Mouse (Mus musculus) layer of hippocampus, postnatal 14 days (tissue): ENCODE data around the gene Arl15. TPM values are rescaled to one million over a fixed set of nuclear protein-coding genes. Genes with fewer than 3 reads are reported as not detected.

Experiments
- DNase-seq, 2 experiments: peaks; one replicate each; pipeline ENCODE4 v3.0.0; 2021 to 2022; ENCODE audit warnings: low spot score in 2 of 2, mixed read lengths in 1 of 2
- total RNA-seq, 2 experiments: library from RNA; stranded (reverse); gene quantifications; 2 replicates each; pipeline ENCODE4 v1.2.3; 2021

Arl15 gene
- total RNA-seq, 2 experiments from 2014 or later: 49.2 to 52.8 TPM

DNA sequence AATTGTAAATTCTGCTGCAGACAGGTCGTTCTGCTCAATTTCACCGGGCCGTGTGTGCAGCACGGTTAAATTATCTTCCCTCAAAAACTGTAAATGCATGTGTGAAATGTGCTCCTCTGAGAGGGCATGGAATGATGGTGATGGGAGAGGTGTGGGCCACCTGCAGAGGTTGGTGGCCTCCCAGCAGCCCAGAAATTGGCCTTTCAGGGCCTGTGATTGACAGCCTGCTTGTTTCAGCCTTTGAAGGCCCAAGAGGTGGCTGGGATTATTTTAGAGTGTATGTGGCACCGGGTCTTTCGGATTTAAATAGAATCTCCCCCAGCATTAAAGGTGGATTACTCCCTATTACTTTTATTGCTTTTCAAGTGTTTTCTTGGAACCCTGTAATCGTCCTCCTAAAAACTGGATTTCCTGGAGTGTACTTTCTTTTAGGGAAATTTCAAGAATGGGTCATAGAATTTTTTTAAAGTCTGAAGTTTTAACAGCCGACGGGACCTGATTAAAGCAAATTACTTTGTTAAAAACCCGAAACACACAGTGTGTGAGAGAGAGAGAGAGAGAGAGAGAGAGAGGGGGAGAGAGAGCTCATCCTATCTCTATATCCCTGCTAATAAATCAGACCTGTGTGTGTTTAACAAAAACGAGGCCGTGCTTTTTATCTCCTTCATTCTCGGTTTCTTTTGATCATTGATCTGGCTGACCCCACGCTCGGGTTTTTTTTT is 186.6 kb downstream of the Arl15 start:
- DNase-seq: no peak

DNA sequence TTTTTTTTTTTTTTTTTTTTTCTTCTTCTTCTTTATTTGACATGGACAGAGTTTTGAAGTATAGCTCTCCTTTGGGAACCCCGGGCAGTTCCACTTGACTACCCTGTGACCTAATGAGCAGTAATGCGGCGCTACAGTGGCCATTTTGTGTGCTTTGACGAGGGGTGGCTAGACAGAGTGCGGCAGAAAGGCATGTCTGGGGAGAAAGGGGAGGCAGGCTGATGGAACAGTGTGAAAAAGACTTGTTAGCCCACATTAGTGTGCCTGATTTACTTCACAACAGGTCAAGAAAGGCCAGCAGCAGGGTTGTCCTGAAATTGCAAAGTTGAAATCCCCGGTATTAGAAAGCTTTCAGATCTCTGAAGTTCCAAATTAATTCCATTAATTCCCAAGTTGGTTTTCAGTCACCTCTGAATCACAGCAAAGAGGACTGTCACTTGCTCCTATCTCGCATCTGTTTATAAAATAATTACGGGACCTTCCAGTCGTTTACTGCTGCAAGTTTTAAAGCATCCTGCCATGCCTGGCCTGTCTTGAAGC is 187.2 kb downstream of the Arl15 start:
- no peak for DNase-seq

DNA sequence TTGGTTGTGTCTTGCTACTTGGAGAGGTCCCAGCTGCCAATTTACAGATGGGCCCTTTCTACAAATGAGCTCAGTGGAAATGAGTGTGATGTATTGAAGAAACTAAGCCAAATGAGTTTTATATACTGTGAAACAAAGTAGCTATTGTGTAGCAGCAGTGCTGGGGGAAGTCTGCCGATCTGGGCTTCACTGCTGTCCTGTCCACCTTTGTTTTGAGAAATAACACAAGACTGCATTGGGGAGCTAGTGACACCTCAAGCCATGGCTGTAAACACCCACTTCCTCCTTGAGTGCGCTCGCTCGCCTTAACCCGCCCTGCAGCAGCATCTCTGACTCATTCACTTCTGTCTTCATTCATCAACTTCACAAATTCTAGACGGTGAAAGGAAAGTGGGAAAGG is 189.3 kb downstream of the Arl15 start:
- DNase-seq: no peak

DNA sequence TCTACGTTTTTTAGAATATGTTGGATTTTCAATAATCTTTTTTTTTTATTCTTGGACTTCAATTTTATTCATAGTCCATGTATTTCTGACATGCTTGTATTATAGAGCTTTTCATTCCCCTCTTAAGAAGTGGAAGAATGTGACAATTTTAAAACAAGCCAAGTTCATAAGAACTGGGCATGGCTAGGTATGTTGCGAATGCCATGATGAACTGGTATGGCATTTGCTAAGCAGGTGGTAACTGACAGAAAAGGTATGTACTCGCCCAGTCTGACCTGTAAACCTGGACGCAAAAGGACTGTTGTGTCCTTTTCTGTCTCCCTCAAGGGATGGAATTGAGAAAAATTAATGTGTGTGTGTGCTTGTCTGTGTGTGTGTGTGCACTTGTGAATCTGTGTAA is 190.2 kb downstream of the Arl15 start:
- no peak for DNase-seq

DNA sequence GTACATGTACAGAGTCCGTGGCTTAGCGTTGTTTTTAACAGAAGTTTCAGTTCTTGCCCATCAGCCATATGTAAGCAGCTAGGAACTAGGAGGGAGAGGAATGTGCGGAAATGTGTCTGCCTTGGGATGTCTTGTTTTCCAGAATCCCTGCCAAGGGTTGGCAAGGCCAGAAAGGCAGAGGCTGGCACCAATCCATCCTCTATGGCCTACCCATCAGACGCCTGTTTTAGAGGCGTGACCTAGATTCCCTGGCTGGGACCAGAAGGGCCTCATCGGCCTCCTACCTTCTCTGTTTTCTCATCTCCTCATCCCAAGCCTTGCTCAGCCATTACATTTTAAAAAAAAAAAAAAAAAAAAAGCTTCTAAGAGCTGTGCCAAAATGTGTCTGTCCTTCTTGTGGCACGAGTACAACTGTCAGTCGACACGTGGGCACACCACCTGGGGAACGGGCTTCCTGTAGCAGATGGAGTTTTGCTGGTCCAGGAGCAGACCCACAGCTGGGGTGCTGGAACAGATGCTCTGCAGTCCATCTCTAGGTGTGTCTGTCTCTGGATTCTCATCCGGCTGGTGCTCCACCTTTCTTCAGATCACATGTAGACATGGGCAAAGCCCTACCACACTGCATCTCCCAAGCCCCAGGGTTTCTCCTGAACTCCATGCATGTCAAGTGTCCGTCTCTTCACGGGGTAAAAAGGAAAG is 192.7 kb downstream of the Arl15 start:
- peak in 1 of 2 experiments; percentile 40 for DNase-seq

DNA sequence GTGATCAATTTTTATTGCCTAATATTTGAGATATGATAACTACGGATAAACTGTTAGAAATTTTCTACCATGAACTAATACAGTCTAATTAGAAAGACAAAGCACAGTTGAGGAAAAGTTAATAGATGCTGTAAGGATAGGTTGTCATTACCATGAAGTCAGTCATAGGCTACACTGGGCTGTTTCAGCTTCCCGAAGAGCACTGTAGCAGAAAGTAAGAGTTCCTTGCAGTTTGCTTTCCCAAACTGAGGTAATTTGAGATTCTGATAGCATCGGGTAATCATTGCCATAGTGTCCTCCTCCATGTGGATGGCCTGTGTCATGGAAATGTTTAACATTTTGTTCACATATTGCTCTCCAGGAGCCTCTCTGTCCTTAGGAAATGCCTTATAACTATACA is 195.9 kb downstream of the Arl15 start:
- DNase-seq: no peak

DNA sequence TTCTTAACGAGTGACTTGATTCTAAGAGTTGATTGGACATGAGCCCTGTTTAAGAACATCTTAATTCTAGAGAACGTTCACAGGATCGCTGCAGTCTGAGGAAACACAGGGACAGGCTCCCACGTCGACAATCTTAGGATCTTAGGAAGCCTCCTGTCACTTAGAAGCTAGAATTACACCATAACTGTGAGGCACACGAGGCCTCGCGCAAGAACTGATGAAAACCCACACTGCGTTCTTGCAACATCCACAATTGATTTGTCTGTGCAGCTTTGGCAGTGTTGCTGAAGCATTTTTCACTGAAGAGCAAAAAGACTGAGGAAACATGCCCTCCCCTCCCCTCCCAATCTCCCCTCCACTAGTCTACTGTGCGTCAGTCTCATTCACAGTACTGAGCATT is 196.4 kb downstream of the Arl15 start:
- DNase-seq: no peak

DNA sequence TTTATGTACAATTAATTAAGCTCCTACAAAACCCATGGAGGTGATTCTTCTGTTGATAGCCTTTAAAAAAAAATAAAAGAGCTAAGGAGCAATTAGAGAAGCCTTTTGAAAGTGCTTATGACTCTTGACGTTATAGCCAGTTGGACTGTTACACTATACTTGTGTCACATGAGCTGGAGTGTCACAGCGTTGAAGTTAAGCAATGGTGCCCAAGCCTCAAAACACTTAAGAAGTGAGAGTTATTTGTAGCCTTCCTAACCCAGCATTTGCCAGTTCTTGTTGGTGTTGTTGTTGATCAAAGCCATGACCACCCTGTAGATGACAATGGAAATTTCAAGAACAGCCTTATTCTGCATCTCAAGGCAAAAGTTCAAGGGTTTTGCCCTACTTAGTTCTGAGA is 198.8 kb downstream of the Arl15 start:
- DNase-seq: no peak

DNA sequence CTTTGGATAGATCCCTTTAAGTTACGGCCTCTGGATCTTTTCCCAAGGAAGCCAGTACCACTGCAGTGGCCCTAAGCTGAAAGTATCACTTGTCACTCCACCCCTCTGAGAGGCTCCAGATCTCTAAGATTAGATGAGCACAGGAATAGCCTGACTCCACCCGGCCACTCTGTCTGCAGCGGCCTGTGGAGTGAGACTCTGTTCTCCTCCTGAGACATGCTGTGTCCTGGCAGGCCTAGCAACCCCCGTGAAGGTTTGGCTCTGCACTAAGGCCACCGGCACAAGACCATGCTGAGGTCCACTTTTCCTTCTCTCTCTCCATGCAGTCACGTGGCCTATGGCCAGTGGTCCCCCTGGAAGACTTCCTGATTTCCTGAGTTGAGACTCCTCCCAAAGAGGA is 200.3 kb downstream of the Arl15 start:
- no peak for DNase-seq

DNA sequence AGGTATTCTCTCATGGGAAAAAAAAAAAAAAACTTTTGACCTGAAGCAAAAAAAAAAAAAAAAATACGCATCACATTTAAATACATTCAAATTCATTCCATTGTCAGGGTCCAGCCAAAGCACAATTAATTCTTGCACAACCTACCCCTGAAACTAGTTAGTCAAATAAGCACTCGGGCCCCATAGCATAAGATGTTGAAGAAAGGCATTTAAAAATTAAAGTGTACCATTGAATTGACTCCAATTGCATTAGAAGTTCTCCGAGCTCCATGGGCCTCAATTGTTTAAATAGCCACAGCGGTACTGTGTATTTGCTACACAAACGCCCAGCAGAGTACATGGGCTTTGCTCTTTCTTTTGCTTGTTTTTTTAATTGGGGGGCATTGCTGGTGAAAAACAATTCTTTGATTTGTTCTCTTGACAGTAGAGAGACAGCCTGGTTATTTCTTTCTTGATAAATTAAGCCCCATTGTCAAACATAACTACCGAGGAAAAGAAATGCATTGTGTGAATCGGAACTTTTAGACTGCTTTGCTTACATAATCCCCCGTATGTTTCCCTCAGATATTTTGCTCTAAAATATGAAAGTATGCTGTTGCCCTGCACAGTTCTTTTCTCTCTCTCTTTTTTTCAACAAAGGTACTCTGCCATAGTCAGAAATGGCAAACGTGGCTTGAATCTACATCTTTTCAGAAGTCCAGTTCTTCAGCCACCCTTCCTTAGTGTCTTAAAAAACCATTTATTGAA is 201.4 kb downstream of the Arl15 start:
- no peak for DNase-seq

DNA sequence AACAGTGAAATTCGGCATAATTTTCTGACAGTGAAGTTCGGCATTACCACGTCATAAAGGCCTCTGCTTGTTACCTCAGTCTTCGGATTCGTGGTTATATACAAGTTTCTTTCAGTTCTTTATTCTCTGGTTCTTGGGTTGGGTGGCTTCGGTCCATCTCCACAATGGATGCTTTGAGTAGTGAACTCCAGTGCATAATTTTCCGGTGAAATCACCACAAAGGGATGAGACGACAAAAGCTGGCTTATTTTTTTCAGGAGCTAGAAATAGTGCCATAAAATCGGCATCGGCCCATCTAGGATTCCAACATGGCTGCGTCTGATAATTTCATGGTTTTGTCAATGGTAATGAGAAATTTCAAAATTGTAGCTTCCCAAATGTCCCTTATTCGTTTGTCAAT is 204.5 kb downstream of the Arl15 start:
- DNase-seq: no peak

DNA sequence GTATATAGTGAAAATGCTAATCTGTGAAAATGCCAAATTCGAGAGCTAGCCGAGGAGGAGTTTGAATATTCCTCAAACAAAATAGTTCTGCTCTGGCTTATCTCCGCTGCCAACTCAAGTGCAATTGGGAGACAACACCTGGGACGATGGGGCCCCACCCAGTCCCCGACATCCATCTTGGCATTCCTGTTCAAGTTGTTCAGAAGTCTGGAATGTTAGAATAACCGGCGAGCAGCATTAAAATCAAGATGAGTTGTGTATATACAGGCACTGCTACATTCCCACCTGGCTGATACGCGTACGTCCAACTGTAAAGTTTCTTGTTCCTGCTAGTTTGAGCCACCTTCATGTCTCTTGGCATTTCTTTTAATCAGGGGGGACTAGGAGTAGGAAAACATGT is 209.2 kb downstream of the Arl15 start:
- DNase-seq: no peak

DNA sequence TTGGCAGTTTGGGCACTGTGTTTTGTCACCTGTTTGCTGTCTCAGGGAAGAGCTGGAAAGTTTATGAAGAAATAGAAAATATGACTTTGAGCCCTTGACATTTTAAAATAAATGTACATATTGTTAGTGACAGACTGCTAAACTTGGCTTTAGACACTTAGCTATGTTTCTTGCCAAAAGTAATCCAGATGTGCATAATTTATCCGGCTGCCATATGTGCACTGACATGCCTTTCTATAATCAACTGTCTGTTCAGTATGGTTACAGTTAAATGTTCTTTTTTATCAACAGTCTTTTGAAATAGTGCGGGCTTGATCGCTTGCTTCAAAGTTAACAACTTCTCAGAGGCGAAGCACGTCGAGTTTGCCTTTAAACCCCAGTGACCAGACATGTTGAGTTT is 209.9 kb downstream of the Arl15 start:
- no peak for DNase-seq

DNA sequence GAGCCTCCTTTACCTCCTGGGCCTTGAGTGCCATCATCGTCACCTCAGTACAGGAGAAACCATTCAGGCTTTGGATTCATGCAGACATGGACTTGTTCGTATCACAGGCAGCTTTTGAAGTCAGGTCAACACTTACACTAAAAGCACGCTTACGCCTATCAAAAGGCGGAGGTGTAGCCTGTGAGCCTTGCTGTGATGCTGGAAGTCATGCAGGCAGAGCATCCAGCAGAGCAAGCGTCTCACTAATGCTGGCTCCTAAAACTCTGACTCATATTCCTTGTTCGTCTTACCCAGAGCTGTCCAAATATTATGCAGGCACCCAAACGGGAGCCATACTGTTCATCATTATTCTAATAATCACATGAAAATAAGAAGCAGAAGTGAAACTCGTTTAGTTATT is 215.5 kb downstream of the Arl15 start:
- no peak for DNase-seq

DNA sequence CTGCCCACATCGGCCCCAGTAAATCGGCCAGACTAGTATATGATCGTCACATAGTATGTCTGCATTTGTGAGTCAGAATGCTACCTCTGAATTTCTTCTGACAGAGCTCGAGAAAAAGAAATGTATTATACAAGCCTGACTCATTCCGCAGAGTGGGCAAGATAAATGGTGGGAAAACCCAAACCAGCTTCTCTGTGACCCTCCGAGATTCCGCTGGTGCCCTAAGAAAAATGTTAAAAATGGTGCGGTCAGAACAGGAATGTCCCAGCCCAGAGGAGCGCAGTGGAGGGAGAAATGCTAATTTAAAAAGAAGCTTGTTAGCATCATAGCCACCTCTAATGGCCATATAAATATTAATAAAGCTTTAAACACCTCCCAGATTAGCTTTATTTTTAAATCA is 216.2 kb downstream of the Arl15 start:
- no peak for DNase-seq

DNA sequence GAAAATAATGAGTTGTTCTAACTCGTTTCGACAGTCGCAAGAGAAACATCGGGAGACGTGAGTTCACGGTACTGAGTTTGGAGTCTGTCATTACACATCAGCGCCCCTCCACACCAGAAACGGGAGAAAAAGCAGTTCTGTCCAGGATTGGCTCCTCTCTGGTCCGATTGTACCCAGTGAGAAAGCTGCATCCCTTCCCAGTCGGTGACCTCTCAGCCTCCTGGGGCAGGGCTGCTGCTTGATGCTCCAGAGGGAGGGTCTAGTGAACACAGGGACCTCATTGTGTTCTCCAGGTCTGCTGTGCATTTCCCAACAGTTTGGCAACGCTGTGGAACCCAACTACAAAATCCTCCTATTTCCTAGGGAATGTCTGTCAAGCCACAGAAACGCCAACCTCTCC is 216.7 kb downstream of the Arl15 start:
- DNase-seq: no peak

DNA sequence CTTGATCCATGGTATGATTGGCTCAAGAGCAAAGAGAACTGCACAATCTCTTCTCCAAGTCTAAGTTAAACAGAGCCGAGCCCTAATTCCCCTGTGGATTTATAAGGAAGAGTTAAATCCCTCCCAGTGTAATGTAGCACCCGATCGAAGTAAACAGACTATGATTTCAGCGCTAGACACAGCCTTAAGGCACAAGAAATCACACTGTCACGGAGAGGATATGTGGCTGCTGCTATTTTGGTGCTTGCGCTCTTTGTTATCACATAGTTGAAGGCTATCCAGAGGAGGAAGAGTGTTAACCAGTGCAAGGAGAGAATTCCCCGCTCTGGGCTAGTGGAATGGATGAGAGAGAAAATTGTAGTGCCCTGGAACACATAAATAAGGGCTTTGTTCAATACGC is 223.6 kb downstream of the Arl15 start:
- no peak for DNase-seq

DNA sequence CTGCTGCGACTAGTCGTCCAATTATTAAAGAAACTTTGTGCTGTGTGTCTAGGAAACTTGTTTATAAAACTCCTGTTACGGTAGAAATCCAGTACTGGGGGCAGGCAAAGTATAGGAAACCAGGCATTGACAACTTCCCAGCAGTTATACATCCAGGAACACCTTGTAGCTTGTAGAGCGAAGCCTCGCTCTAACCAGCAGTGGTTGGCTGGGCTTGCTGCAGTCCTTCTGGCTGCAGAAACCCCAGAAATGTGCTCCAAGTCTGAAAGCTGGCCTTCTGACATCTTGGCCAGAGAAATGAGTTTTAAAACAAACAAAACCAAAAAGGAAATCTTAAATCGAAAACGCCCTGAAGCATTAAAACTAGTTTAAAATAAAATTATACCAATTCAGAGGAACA is 229.2 kb downstream of the Arl15 start:
- DNase-seq: no peak

DNA sequence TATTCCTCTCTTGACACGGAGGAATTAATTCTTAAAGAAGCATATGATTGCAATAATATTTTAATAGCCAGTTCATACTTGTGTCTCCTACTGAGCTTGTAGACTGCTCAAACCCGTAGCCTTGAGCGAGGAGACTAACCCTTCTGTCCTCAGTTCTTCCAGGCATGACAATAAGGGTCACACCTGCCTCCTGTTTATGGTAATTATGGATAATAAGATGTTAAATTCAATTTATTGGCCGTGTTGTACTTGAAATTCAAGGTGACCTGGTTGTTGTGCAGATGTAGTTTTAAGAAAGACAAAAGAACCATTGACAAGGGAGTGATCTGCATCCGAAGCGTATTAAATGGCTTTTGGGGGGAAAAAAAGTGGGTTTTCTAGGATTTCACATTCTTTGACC is 232.0 kb downstream of the Arl15 start:
- no peak for DNase-seq

DNA sequence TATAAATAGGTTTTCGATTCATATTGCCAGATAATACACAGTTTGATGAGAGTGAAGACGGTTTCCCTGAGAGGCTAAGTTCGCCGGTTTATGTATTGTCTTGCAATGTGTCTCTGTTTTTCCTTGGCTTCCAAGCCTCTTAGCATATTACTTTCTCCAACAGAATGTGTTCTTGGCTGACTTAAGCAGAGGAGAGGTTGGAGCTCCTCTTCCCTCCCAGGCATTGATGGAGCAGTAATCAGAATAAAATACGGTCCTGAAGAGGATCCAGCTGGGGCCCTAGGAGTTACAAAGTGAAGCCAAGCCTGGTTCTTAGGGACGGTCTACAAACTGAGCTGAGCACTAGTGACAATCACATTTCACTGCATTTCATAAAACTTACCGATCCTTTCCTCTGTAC is 232.4 kb downstream of the Arl15 start:
- DNase-seq: no peak

DNA sequence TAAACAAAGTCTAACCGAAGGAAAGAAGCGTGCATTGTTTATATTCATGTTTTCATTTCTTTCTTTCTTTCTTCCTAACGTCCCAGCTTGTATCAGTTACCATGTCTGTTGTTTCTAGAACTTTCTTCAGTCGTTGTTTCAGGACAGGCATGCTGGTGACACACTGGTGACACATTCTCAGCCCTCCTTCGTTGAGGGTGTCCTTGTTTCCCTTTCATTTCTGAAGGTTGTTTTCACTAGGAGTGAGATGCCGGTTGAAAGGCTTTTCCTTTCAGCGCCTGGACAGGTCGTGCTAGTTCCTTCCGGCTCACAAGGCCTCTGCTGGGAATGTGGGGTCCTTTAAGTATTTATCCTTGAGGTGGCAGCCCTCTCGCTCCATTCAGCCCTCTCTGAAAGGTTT is 253.8 kb downstream of the Arl15 start:
- no peak for DNase-seq

DNA sequence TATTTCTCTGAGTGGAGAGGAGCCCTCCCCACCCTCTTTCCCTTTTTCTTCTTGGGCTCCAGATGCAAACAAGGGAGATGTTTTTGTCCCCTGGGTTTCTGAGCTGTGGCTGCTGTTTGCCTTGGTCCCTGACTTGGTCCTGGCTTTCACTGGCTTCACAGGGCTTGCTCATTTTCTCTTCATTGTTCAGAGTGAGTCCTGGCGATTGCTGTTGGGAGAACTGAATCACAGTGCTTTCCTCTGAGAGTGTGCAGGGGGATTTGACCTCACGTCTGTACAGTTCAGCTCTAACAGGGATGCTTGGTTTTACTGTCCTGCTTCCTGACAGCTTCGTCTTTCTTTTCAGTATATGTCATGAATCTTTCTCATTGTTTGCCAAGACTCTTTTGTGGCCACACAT is 254.4 kb downstream of the Arl15 start:
- DNase-seq: no peak
